Mouse (Mus musculus) cerebellum, adult 2 months (tissue): ENCODE results near the gene Lhb.

Source experiments
- CTCF ChIP-seq: fragments of 200-500 bp; IDR thresholded peaks from 2 replicates; pipeline ENCODE4 v1.5.1; 2011; ENCODE audit warnings: low read depth, mild to moderate bottlenecking, control low read depth, low read length, moderate library complexity, borderline replicate concordance; ENCODE audit not compliant: insufficient read depth
- POLR2A ChIP-seq: fragments of 200-500 bp; IDR thresholded peaks from 2 replicates; pipeline ENCODE4 v1.6.1; 2011; ENCODE audit warnings: low read length, control low read depth, borderline replicate concordance; ENCODE audit not compliant: insufficient read depth

DNA sequence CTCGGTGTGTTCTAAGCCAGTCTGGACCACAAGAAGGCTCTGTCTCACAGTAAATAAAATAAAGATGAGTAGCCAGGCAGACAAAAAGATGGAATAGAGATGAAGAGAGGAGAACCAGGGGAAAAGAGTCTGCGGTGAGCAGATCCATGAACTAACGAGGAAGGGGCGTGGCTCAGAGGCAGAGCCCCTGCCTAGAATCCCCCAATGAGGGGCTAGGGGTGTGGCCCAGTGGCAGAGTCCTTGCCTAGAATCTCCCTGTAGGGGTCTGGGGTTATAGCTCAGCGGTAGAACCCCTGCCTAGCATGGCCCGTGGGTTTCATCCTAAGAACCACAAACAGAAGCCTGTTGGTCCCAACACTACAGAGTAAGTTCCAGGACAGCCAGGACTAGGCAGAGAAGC lies 16.4 kb downstream of the Lhb start:
- TF ChIP-seq CTCF: no peak
- no peak for TF ChIP-seq POLR2A
